Mouse (Mus musculus) megakaryocyte-erythroid progenitor cell, adult 5-6 weeks (primary cell): ENCODE results near the gene Ccdc80. TPM values are rescaled to one million over a fixed set of nuclear protein-coding genes. Genes with fewer than 3 reads are reported as not detected.

ENCODE experiments used
- ATAC-seq: replicated peaks from 2 replicates; pipeline ENCODE4 v1.8.0; 2016; ENCODE audit warnings: mild to moderate bottlenecking, inconsistent platforms; ENCODE audit not compliant: severe bottlenecking, poor library complexity, low FRiP score, low TSS enrichment
- total RNA-seq, 2 experiments: library from RNA; stranded (forward) in 1 of 2; stranded (reverse) in 1 of 2; fragments of 200-1000, 215-1000 nt in 1 of 2; fragments of >200 nt in 1 of 2; fragmentation: Nextera tagmentation in 1 of 2; gene quantifications; 2 replicates each; pipeline ENCODE4 v1.2.3; 2014 to 2017

Ccdc80 gene
- total RNA-seq, 2 experiments from 2014 or later, result not detected

DNA sequence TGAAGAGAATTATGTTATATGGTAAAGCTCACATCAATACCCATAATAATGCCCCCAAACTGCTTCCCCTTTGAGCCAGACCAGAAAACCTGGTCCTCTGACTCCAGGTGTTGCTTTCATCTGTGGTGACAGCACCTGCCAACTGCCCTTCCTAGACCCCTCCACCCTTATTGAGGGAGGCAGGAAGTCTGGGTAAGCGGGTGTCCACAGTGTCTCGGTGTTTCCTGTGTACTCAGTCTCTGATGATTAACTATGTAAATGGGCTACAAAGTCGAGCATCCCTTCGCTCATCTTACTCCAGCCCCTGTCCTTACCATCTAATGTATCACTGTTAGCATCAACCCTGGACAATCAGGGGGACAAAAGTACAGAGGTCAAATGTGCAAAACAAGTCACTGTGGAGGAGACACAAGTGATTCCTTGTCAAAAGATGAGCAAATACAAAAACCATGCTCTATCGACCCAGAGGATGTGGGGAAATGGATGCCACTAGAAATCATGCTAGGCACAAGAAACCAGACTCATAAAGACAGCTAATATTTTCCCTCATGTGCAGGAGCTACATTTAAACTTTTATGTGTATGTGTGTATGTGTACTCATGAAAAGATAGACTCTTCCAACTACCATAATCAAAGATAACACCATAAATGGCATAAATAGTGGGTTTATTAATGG, 15.1 kb downstream of the Ccdc80 start:
- ATAC-seq, result no peak

- no peak for ATAC-seq
Observed at GRCm38 (mm10) chr16:45110498-45110897, 17.3 kb downstream of the Ccdc80 start.

- no peak; the same call in 1 of the 2 replicates for ATAC-seq
Observed at GRCm38 (mm10) chr16:45117200-45117599, 24.0 kb downstream of the Ccdc80 start.

- no peak for ATAC-seq
Observed at GRCm38 (mm10) chr16:45118760-45119159, 25.6 kb downstream of the Ccdc80 start.

- ATAC-seq, result no peak
Observed at GRCm38 (mm10) chr16:45120844-45121425, 27.7 kb downstream of the Ccdc80 start.

GRCm38 (mm10) chr16:45122571-45122970, 29.4 kb downstream of the Ccdc80 start:
- no peak for ATAC-seq

DNA sequence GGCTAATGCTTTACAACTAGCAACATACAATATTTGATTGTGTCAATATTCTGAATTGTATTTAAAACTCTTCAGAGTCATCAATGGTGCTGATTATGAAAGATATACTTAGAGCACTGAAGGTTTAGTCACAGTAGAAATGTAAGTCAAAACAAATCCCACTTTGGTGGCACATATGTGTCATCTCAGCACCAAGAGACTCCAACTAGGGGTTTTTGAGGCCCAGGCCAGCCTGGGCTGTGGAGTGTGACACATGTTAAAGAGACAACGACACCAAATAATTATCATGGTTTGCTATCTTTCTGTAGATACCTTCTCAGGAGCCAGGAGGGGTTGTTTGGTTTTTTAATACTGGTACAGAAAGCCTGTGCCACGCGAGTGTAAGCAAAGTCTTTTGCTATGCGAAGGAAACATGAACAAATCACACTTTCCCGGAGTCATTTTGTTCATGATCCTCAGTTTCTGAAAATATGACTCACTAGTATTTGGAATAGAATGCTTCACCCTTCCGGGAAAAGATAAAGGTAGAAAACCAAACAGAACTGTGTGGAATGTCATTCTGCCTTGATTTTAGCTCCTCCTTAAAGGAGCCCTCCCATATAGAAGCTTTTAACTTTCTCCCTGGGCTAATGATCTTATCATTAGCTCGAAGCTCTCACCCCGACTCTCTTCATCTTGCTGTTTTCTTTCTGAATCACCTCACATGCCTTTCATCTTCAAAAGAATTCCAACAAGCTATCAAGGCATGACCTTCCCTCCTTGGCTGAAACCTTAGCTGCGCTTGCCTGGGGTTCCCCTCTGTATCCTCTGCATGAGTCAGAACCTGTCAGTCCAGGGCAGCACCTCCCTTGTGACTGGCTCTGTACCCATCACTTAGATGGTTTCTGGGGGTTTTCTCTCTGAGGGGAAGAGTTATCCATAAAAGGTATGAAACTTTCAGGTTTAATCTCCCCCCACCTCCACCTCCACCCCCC, 31.3 kb downstream of the Ccdc80 start:
- ATAC-seq, result no peak

DNA sequence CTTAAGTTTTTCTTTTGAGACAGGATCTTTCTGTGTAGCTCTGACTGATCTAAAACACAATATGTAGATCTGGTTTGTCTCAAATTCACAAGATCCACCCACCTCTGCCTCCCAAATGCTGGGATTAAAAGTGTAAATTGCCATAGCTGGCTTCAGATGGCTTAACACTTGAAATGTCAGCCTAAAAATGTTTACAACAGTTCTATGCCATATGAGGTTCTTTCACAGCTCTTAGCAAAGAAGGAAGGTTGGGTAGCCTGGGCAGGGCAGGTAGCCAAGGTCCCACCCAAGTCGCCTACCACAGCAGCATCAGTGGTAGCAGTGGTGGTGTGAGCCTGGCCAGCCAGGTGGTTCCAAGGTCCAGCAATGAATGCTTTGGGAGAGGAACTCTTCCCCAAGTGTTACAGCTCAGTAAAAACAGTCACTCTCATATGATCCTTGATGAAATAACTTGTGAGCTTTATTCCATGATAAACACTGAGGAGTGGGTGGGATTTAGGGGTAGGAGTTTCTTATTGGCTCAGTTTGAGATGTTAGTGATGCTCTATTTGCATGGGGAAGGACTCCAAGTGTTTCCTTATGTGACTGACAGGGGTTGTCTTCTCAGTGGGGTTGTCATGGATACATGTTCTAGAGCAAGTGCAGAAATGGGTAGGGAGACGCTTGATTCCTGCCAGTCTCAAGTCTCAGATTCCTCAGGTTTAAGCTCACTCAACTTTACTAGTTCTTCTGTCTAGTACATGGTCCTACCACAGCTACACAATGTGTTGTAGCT, 34.9 kb downstream of the Ccdc80 start:
- ATAC-seq, result no peak

DNA sequence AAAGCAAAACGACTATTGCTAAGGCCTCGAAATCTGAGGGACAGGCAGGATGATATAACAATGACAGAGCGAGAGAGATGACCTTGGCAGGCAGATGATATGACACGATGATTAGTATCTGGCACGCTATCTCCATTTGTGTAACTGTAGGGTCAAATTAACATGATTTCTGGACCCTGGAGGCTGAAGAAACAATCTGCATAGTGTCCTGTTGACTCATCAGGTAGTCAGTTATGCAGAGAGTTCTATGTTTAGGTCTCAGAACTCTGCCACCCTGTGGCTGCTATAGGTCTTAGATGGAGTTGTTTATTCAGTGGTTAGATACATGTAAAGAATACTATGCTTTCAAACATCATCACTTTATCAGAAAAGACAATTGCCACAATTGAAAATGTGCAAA, 48.5 kb downstream of the Ccdc80 start:
- no peak for ATAC-seq

GRCm38 (mm10) chr16:45142565-45142964, 49.4 kb downstream of the Ccdc80 start:
- no peak for ATAC-seq

GRCm38 (mm10) chr16:45145119-45145518, 51.9 kb downstream of the Ccdc80 start:
- ATAC-seq, result no peak

GRCm38 (mm10) chr16:45148488-45149082, 55.4 kb downstream of the Ccdc80 start:
- no peak for ATAC-seq

- ATAC-seq, result no peak
Observed at GRCm38 (mm10) chr16:45154741-45155250, 61.6 kb downstream of the Ccdc80 start.

- ATAC-seq, result peak; percentile 74
Observed at GRCm38 (mm10) chr16:45158136-45158521, 64.9 kb downstream of the Ccdc80 start.

GRCm38 (mm10) chr16:45158522-45159388, 65.6 kb downstream of the Ccdc80 start, which contains the start of the genes Slc35a5 and Atg3:
Slc35a5 (minus strand) TSS chr16:45158706.
Atg3 (plus strand) TSS chr16:45158785.
- ATAC-seq, result peak; percentile 89

GRCm38 (mm10) chr16:45159389-45159716, 66.2 kb downstream of the Ccdc80 start:
- ATAC-seq, result no peak
